Mouse (Mus musculus) B cell, adult 2 months (primary cell): ENCODE data around the gene Notch3.
"Not testable (repeated sequence)": the region's sequence is repeated elsewhere in the genome, so short reads cannot be mapped to it uniquely, and the experiment has no call there.

Experiments used
- DNase-seq, 2 experiments: peaks; one replicate each; pipeline ENCODE4 v3.0.0; 2022

Notch3 gene

GRCm38 (mm10) chr17:32165266-32165802 is 1.3 kb downstream of the Notch3 start:
- DNase-seq: peak in 1 of 2 experiments; percentile 16

GRCm38 (mm10) chr17:32164780-32165179 is 1.9 kb downstream of the Notch3 start:
- no peak for DNase-seq

- DNase-seq: peak; percentile 78 to 82
Measured at GRCm38 (mm10) chr17:32163910-32164650, 2.6 kb downstream of the Notch3 start.

- peak; percentile 66 to 68 for DNase-seq
Measured at GRCm38 (mm10) chr17:32162112-32162850, 4.4 kb downstream of the Notch3 start.

GRCm38 (mm10) chr17:32160882-32161281 is 5.8 kb downstream of the Notch3 start:
- no peak for DNase-seq

- no peak for DNase-seq
Measured at GRCm38 (mm10) chr17:32158841-32159240, 7.8 kb downstream of the Notch3 start.

GRCm38 (mm10) chr17:32146718-32147117 is 19.9 kb downstream of the Notch3 start:
- no peak for DNase-seq

GRCm38 (mm10) chr17:32142907-32143854 is 23.5 kb downstream of the Notch3 start:
- DNase-seq: peak; percentile 88 to 90

- DNase-seq: no peak
Measured at GRCm38 (mm10) chr17:32142234-32142633, 24.4 kb downstream of the Notch3 start.

- no peak for DNase-seq
Measured at GRCm38 (mm10) chr17:32133375-32133774, 33.3 kb downstream of the Notch3 start.

- DNase-seq: no peak
Measured at GRCm38 (mm10) chr17:32132087-32132486, 34.6 kb downstream of the Notch3 start.

GRCm38 (mm10) chr17:32130506-32130905 is 36.1 kb downstream of the Notch3 start:
- no peak for DNase-seq

GRCm38 (mm10) chr17:32127195-32127594 is 39.5 kb downstream of the Notch3 start:
- DNase-seq: no peak

GRCm38 (mm10) chr17:32125407-32125806 is 41.2 kb downstream of the Notch3 start:
- DNase-seq: no peak

- no peak for DNase-seq
Measured at GRCm38 (mm10) chr17:32123545-32123944, 43.1 kb downstream of the Notch3 start.

- no peak for DNase-seq
Measured at GRCm38 (mm10) chr17:32122587-32122970, 44.1 kb downstream of the Notch3 start.

GRCm38 (mm10) chr17:32121833-32122586 is 44.6 kb downstream of the Notch3 start:
- DNase-seq: no peak

GRCm38 (mm10) chr17:32120771-32121532 is 45.7 kb downstream of the Notch3 start:
- DNase-seq: no peak

GRCm38 (mm10) chr17:32119196-32119595 is 47.5 kb downstream of the Notch3 start:
- no peak for DNase-seq

- DNase-seq: no peak
Measured at GRCm38 (mm10) chr17:32118484-32118883, 48.2 kb downstream of the Notch3 start.

- DNase-seq: not testable (repeated sequence)
Measured at GRCm38 (mm10) chr17:32117872-32118421, 48.7 kb downstream of the Notch3 start.
